In genomic region chr11:3173425-3174318, GRCm38 (mm10) we compare ENCODE assay signal across 8 mouse cellular contexts. TPM values are rescaled to one million over a fixed set of nuclear protein-coding genes. Genes with fewer than 3 reads are reported as not detected.
A peak's percentile ranks its signal among the peaks of the same experiment; 100 is the strongest.
DNase-seq lines count a peak whose midpoint lies in the region; ATAC-seq lines count a peak whose summit lies in the region.
"Not testable (repeated sequence)": the region's sequence is repeated elsewhere in the genome, so short reads cannot be mapped to it uniquely, and the experiment has no call there.

No protein-coding gene starts in this region.

- not testable (repeated sequence) for H3K9me3 ChIP-seq in forebrain, embryonic 11.5 days (ENCODE audit: control insufficient read depth, low read length); heart, embryonic 10.5 days

- H3K4me3 ChIP-seq in forebrain, embryonic 11.5 days (ENCODE audit: low read depth, low read length); heart, embryonic 10.5 days: not testable (repeated sequence)

- H3K4me2 ChIP-seq in forebrain, embryonic 11.5 days (ENCODE audit: low read depth, low read length, severe bottlenecking), result not testable (repeated sequence)

- not testable (repeated sequence) for H3K36me3 ChIP-seq in forebrain, embryonic 11.5 days (ENCODE audit: control insufficient read depth, insufficient read depth, low read length); heart, embryonic 10.5 days

- peak; percentile 62 for DNase-seq in adrenal gland, postnatal 10 days
- peak; percentile 73 for DNase-seq in forebrain, embryonic 11.5 days (ENCODE audit: low spot score)
- peak; percentile 93 for DNase-seq in heart, embryonic 10.5 days (ENCODE audit: low spot score)
- DNase-seq in kidney, adult 18-20 months, result peak; percentile 72
- peak; percentile 62 to 72 for DNase-seq in left cerebral cortex, postnatal 25 days (ENCODE audit: low spot score in 2 of 2)
- DNase-seq in lung, postnatal 36 days, result peak; percentile 56
- DNase-seq in right cerebral cortex, postnatal 10 days (ENCODE audit: low spot score in 2 of 2), result peak; percentile 74 to 76
- peak; percentile 98 for DNase-seq in urinary bladder, postnatal 10 days (ENCODE audit: low spot score)

- WGBS in forebrain, embryonic 11.5 days, result 81% methylated on average over 11 of the region's 11 CpGs
- 84% methylated on average over 11 of the region's 11 CpGs for WGBS in heart, embryonic 10.5 days

- H3K27ac ChIP-seq in forebrain, embryonic 11.5 days (ENCODE audit: low read depth, low read length); heart, embryonic 10.5 days: not testable (repeated sequence)

- intact Hi-C loops in left cerebral cortex, postnatal 25 days (cut with DNase I), result loop anchor here (2.0 kb wide), 1 partner anchor 13 kb away; no protein-coding TSS in a partner anchor

- not testable (repeated sequence) for H3K27me3 ChIP-seq in forebrain, embryonic 11.5 days (ENCODE audit: control insufficient read depth, insufficient read depth, low read length); heart, embryonic 10.5 days (ENCODE audit: insufficient read depth, poor library complexity, severe bottlenecking)

- peak; percentile 60; the same call in 1 of the 2 replicates for ATAC-seq in forebrain, embryonic 11.5 days (replicated peaks; ENCODE audit: low FRiP score)

- not testable (repeated sequence) for H3K4me1 ChIP-seq in forebrain, embryonic 11.5 days (replicated peaks; ENCODE audit: control insufficient read depth, insufficient read depth, low read length); heart, embryonic 10.5 days

- not testable (repeated sequence) for H3K9ac ChIP-seq in forebrain, embryonic 11.5 days (ENCODE audit: low read length)

RNA-seq across cellular contexts. Expression of gene Sfi1, which starts 19.6 kb away (rescaled TPM):
- 10 to 100 TPM; 30.0 to 62.1 TPM for total RNA-seq in adrenal gland, postnatal 10 days (2021)
- 12.9 and 14.9 TPM in 2 replicates for polyA plus RNA-seq in forebrain, embryonic 11.5 days (2014; fragmentation: Nextera tagmentation; extraction: Ambion mirVana)
- 10.3 and 11.7 TPM in 2 replicates for polyA plus RNA-seq in heart, embryonic 10.5 days (2016; fragmentation: Nextera tagmentation; extraction: Ambion mirVana)
- total RNA-seq in left cerebral cortex, postnatal 25 days (2021), result 10 to 100 TPM; 48.2 to 69.5 TPM

RNA-seq across cellular contexts. Expression of gene Eif4enif1, which starts 28.5 kb away (rescaled TPM):
- 10 to 100 TPM; 56.2 to 57.8 TPM for total RNA-seq in adrenal gland, postnatal 10 days (2021)
- polyA plus RNA-seq in forebrain, embryonic 11.5 days (2014; fragmentation: Nextera tagmentation; extraction: Ambion mirVana), result 75.0 and 76.2 TPM in 2 replicates
- polyA plus RNA-seq in heart, embryonic 10.5 days (2016; fragmentation: Nextera tagmentation; extraction: Ambion mirVana), result 42.4 and 51.0 TPM in 2 replicates
- 10 to 100 TPM; 68.7 to 71.5 TPM for total RNA-seq in left cerebral cortex, postnatal 25 days (2021)
